Comparison of ENCODE assay signal across 19 mouse cellular contexts in genomic region chr15:9421163-9421562, GRCm38 (mm10). TPM values are rescaled to one million over a fixed set of nuclear protein-coding genes. Genes with fewer than 3 reads are reported as not detected.
"Had no signal": no experiment of that assay in that cellular context is flagged by ENCODE, and none has a peak within 500 bp of the region (broad histone marks: within the 10 kb centered on the region; RNA-seq: fewer than 3 reads in every experiment).

No protein-coding gene starts in this region.

- H3K9ac ChIP-seq: neural tube, embryonic 12.5 days; neural tube, embryonic 13.5 days; neural tube, embryonic 15.5 days; stomach, embryonic 15.5 days had no signal

- H3K9me3 ChIP-seq: neural tube, embryonic 12.5 days; neural tube, embryonic 13.5 days; neural tube, embryonic 15.5 days; stomach, embryonic 15.5 days had no signal

- H3K4me1 ChIP-seq: neural tube, embryonic 12.5 days; neural tube, embryonic 13.5 days; neural tube, embryonic 15.5 days; stomach, embryonic 15.5 days had no signal

- DNase-seq: retina, postnatal 1 day; right cerebral cortex, adult 18-20 months; right cerebral cortex, postnatal 14 days; right cerebral cortex, postnatal 25 days; right cerebral cortex, postnatal 4 days; spleen, adult 18-20 months; thymus, adult 18-20 months; thymus, adult 2 months; thymus, postnatal 14 days; thymus, postnatal 25 days; thymus, postnatal 36 days; thymus, postnatal 4 days had no signal

- H3K4me2 ChIP-seq: neural tube, embryonic 12.5 days; neural tube, embryonic 13.5 days; neural tube, embryonic 15.5 days; stomach, embryonic 15.5 days had no signal

- H3K27ac ChIP-seq: neural tube, embryonic 12.5 days; neural tube, embryonic 13.5 days; neural tube, embryonic 15.5 days; stomach, embryonic 15.5 days; stomach, postnatal 0 days had no signal

- H3K27me3 ChIP-seq: neural tube, embryonic 12.5 days; neural tube, embryonic 13.5 days; neural tube, embryonic 15.5 days; stomach, embryonic 15.5 days had no signal

- H3K4me3 ChIP-seq: neural tube, embryonic 12.5 days; neural tube, embryonic 13.5 days; neural tube, embryonic 15.5 days; stomach, embryonic 15.5 days had no signal

- H3K36me3 ChIP-seq: neural tube, embryonic 12.5 days; neural tube, embryonic 13.5 days; neural tube, embryonic 15.5 days; stomach, embryonic 15.5 days had no signal

RNA-seq across cellular contexts. Expression of gene Capsl, which starts 14.7 kb away (rescaled TPM):
- total RNA-seq: neutrophil, adult 5-6 weeks had no signal
- polyA plus RNA-seq: small intestine, adult 2 months had no signal
